ENCODE assay signal across 12 mouse cellular contexts in the genomic region with DNA sequence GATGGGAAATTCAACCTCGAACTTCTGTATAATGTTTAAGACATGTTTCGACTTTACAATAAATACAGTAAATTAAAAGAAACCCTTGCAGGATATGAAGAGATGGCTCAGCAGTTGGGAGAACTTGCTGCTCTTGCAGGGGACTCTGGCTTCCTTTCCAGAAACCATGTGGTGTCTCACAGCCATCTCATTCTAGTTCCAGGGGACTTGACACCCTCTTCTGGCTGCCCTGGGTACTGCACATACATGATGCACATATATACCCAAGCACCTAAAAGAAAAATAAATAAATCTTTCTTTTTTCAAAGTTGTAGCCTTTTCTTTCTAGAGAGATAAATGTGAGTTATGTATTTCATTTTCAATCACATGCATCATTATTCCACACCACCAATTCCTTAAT.
A peak's percentile ranks its signal among the peaks of the same experiment; 100 is the strongest.
DNase-seq lines count a peak whose midpoint lies in the region; ATAC-seq and TF ChIP-seq lines count a peak whose summit lies in the region.
"Had no signal": no experiment of that assay in that cellular context is flagged by ENCODE, and none has a peak within 500 bp of the region (broad histone marks: within the 10 kb centered on the region; RNA-seq: fewer than 3 reads in every experiment).

No protein-coding gene starts in this region.

- TF ChIP-seq POLR2A in brain, embryonic 14.5 days (IDR thresholded peaks at IDR 0.05; ENCODE audit: borderline replicate concordance, extremely low read depth, insufficient read depth, insufficient read length, poor library complexity, severe bottlenecking) = no peak

- no peaks in the 10 kb centered on the region for H3K36me3 ChIP-seq in intestine, postnatal 0 days (ENCODE audit: control insufficient read depth, insufficient read depth)
- H3K36me3 ChIP-seq in intestine, embryonic 15.5 days = no peaks in the 10 kb centered on the region
- no peaks in the 10 kb centered on the region for H3K36me3 ChIP-seq in midbrain, embryonic 10.5 days
- H3K36me3 ChIP-seq in midbrain, embryonic 13.5 days = no peaks in the 10 kb centered on the region
- no peaks in the 10 kb centered on the region for H3K36me3 ChIP-seq in ES-E14 (ENCODE audit: control insufficient read depth, insufficient read depth, low read length, poor library complexity, severe bottlenecking)
- H3K36me3 ChIP-seq: heart, embryonic 15.5 days; hindbrain, embryonic 15.5 days had no signal

- WGBS in intestine, postnatal 0 days = 91% methylated on average over 2 of the region's 2 CpGs
- 87% methylated on average over 2 of the region's 2 CpGs for WGBS in intestine, embryonic 15.5 days
- 93% methylated on average over 2 of the region's 2 CpGs for whole genome bisulfite sequencing in midbrain, embryonic 10.5 days
- WGBS in midbrain, embryonic 13.5 days = 95% methylated on average over 2 of the region's 2 CpGs

- peak; percentile 13 for DNase-seq in midbrain, embryonic 10.5 days (ENCODE audit: low spot score)
- DNase-seq in ES-E14 (ENCODE audit: low read depth, low spot score) = peak; percentile 21
- no peak for DNase-seq in brain, embryonic 14.5 days (ENCODE audit: low read depth)
- DNase-seq in testis, postnatal 10 days (ENCODE audit: low spot score) = no peak
- DNase-seq: adrenal gland, adult 2 months; gastrocnemius, postnatal 10 days had no signal

- no peak overlapping the region for H3K4me3 ChIP-seq in intestine, postnatal 0 days (ENCODE audit: low read depth, low read length)
- no peak overlapping the region for H3K4me3 ChIP-seq in intestine, embryonic 15.5 days (replicated peaks)
- no peak overlapping the region for H3K4me3 ChIP-seq in midbrain, embryonic 10.5 days
- H3K4me3 ChIP-seq in midbrain, embryonic 13.5 days (replicated peaks) = no peak overlapping the region
- H3K4me3 ChIP-seq in ES-E14 (ENCODE audit: insufficient read depth in 1 of 2, low read depth in 1 of 2, low read length in 2 of 2, poor library complexity in 1 of 2, severe bottlenecking in 1 of 2) = no peak overlapping the region
- H3K4me3 ChIP-seq: heart, embryonic 15.5 days; hindbrain, embryonic 15.5 days had no signal

- H3K27me3 ChIP-seq in intestine, postnatal 0 days (replicated peaks; ENCODE audit: control insufficient read depth, insufficient read depth, low read length) = no peaks in the 10 kb centered on the region
- no peaks in the 10 kb centered on the region for H3K27me3 ChIP-seq in intestine, embryonic 15.5 days (replicated peaks)
- no peaks in the 10 kb centered on the region for H3K27me3 ChIP-seq in midbrain, embryonic 10.5 days (ENCODE audit: low read depth, poor library complexity, severe bottlenecking)
- H3K27me3 ChIP-seq in midbrain, embryonic 13.5 days = no peaks in the 10 kb centered on the region
- H3K27me3 ChIP-seq: heart, embryonic 15.5 days; hindbrain, embryonic 15.5 days had no signal

- 0 out of 2 replicates have a peak, but pooled peaks have one; percentile 11 for TF ChIP-seq CTCF in intestine, postnatal 0 days (IDR thresholded peaks at IDR 0.05; ENCODE audit: low read depth)
- TF ChIP-seq CTCF in brain, embryonic 14.5 days (IDR thresholded peaks at IDR 0.05; ENCODE audit: borderline replicate concordance, extremely low read depth, insufficient read depth, insufficient read length) = peak; percentile 29; the same call in 1 of the 2 replicates

- no peak overlapping the region for H3K4me2 ChIP-seq in intestine, postnatal 0 days (replicated peaks; ENCODE audit: low read depth)
- H3K4me2 ChIP-seq in intestine, embryonic 15.5 days (replicated peaks) = no peak overlapping the region
- no peak overlapping the region for H3K4me2 ChIP-seq in midbrain, embryonic 13.5 days (replicated peaks)
- H3K4me2 ChIP-seq: heart, embryonic 15.5 days; hindbrain, embryonic 15.5 days had no signal

- no peak overlapping the region for H3K27ac ChIP-seq in intestine, postnatal 0 days (ENCODE audit: low read depth, low read length)
- no peak overlapping the region for H3K27ac ChIP-seq in intestine, embryonic 15.5 days
- no peak overlapping the region for H3K27ac ChIP-seq in midbrain, embryonic 10.5 days (replicated peaks)
- no peak overlapping the region for H3K27ac ChIP-seq in midbrain, embryonic 13.5 days
- no peak overlapping the region for H3K27ac ChIP-seq in ES-E14 (ENCODE audit: insufficient read depth, low read depth, low read length, poor library complexity, severe bottlenecking)
- H3K27ac ChIP-seq: heart, embryonic 15.5 days; hindbrain, embryonic 15.5 days had no signal

- no peaks in the 10 kb centered on the region for H3K4me1 ChIP-seq in intestine, postnatal 0 days (replicated peaks; ENCODE audit: control insufficient read depth, insufficient read depth, low read length)
- no peaks in the 10 kb centered on the region for H3K4me1 ChIP-seq in intestine, embryonic 15.5 days (replicated peaks)
- peaks cover 3% of the 10 kb centered on the region; the same call in 1 of the 2 replicates for H3K4me1 ChIP-seq in midbrain, embryonic 10.5 days
- H3K4me1 ChIP-seq in midbrain, embryonic 13.5 days (replicated peaks) = no peaks in the 10 kb centered on the region
- no peaks in the 10 kb centered on the region for H3K4me1 ChIP-seq in ES-E14 (ENCODE audit: control insufficient read depth in 2 of 2, insufficient read depth in 2 of 2, low read length in 2 of 2, poor library complexity in 1 of 2)
- H3K4me1 ChIP-seq: heart, embryonic 15.5 days; hindbrain, embryonic 15.5 days had no signal

- in situ Hi-C loops in ES-E14 (cut with MboI; ENCODE audit: low sequenced_read_pairs in 2 of 2, unreplicated experiment in 2 of 2) = no loop called here

- no peaks in the 10 kb centered on the region for H3K9me3 ChIP-seq in intestine, postnatal 0 days (ENCODE audit: control insufficient read depth)
- H3K9me3 ChIP-seq in intestine, embryonic 15.5 days = no peaks in the 10 kb centered on the region
- H3K9me3 ChIP-seq in midbrain, embryonic 10.5 days (replicated peaks) = no peaks in the 10 kb centered on the region
- H3K9me3 ChIP-seq in midbrain, embryonic 13.5 days = no peaks in the 10 kb centered on the region
- no peaks in the 10 kb centered on the region for H3K9me3 ChIP-seq in ES-E14 (ENCODE audit: control insufficient read depth, insufficient read depth, low read depth, low read length)
- H3K9me3 ChIP-seq: heart, embryonic 15.5 days; hindbrain, embryonic 15.5 days had no signal

- ATAC-seq in intestine, postnatal 0 days = no peak
- ATAC-seq in intestine, embryonic 15.5 days = no peak
- no peak for ATAC-seq in midbrain, embryonic 13.5 days
- ATAC-seq: forebrain, embryonic 14.5 days had no signal

- no peak overlapping the region for H3K9ac ChIP-seq in intestine, postnatal 0 days (ENCODE audit: low read depth, low read length)
- no peak overlapping the region for H3K9ac ChIP-seq in intestine, embryonic 15.5 days
- H3K9ac ChIP-seq in midbrain, embryonic 13.5 days (replicated peaks) = no peak overlapping the region
- H3K9ac ChIP-seq in ES-E14 (ENCODE audit: insufficient read depth, low read depth, low read length, poor library complexity, severe bottlenecking) = no peak overlapping the region
- H3K9ac ChIP-seq: heart, embryonic 15.5 days; hindbrain, embryonic 15.5 days had no signal

TF ChIP-seq in ES-E14, 5 proteins besides CTCF, POLR2A, EP300 and RAD21:
- TF ChIP-seq CHD2 (IDR thresholded peaks at IDR 0.05; ENCODE audit: low read depth, low read length) = no peak

Comparison
In these comparisons a context has a peak if more than half of its experiments do, and no peak if none do; other contexts are left out.
1. DNase-seq: peak in midbrain, embryonic 10.5 days (single experiment) and ES-E14 (single experiment); none in brain, embryonic 14.5 days (single experiment) and testis, postnatal 10 days (single experiment).